Mouse (Mus musculus): ENCODE results near the gene Abcc4.

- no peak for TF ChIP-seq POLR2A (IDR thresholded peaks at IDR 0.05; ENCODE audit: borderline replicate concordance, control insufficient read depth, low read depth, low read length)
- TF ChIP-seq CTCF (IDR thresholded peaks at IDR 0.05; ENCODE audit: control insufficient read depth, insufficient read depth, low read length) = peak; percentile 56
Measured at GRCm38 (mm10) chr14:118709736-118710135, 3.7 kb upstream of the Abcc4 start.
